Mouse (Mus musculus) brain, embryonic 14.5 days (tissue): ENCODE measurements around the gene Chsy1.

ENCODE experiments used
- CTCF ChIP-seq: fragments of 200-500 bp; IDR thresholded peaks from 2 replicates; pipeline ENCODE4 v1.5.1; 2012; ENCODE audit warnings: inconsistent platforms, mild to moderate bottlenecking, moderate library complexity, borderline replicate concordance; ENCODE audit not compliant: insufficient read depth, insufficient read length; ENCODE audit errors: extremely low read depth
- POLR2A ChIP-seq: fragments of 200-500 bp; IDR thresholded peaks from 2 replicates; pipeline ENCODE4 v1.6.1; 2012; ENCODE audit warnings: mild to moderate bottlenecking, inconsistent platforms, borderline replicate concordance; ENCODE audit not compliant: poor library complexity, insufficient read depth, insufficient read length, severe bottlenecking; ENCODE audit errors: extremely low read depth

DNA sequence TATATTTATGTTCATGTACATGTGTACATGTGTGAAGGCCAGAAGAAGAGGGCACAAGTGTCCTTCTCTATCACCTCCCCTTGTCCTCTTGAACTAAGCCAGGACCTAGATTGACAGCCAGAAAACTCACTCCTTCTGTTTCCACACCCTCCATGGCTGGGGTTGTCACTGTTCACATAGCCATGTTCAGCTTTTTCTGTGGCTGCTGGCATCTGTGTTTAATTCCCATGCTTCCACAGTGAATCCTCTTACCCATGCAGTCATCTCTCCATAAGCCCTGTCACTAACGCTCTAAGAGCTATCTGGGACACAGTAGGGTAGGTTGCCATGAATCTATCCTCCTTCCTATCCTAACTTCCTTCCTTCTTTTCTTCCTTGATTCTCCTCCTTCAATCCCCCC is 86.6 kb downstream of the Chsy1 start:
- TF ChIP-seq POLR2A (no peak), CTCF (no peak)
